Mouse (Mus musculus): ENCODE data around the gene Polr2j.
A peak's percentile ranks its signal among the peaks of the same experiment; 100 is the strongest.

DNA sequence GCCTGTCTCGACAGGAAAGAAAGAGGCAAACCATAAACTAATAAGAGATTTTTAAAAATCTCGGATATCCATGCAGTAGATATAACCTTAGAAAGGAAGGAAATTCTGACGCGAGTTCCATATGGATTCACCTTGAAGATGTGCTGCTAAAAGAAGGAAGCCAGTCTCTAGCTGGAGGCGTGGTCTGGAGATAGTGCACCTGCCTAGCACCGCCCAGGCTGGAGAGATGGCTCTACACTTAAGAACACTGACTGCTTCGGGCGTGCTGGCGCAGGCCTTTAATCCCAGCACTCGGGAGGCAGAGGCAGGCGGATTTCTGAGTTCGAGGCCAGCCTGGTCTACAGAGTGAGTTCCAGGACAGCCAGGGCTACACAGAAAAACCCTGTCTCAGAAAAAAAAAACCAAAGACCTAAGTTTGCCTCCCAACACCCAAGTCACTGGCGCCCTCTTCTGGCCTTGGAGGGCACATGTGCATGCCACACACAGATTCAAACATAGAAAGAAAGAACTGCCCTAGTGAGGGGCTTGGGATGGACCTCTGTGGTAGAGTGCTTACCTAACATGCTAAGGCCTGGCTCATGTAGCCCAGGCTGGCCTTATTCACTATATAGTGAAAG is 21.3 kb downstream of the Polr2j start:
- TF ChIP-seq CTCF (IDR thresholded peaks at IDR 0.05; ENCODE audit: low read depth, low read length), result peak; percentile 62; the same call in 1 of the 2 replicates
- no peak for TF ChIP-seq TAL1 (conservative IDR thresholded peaks at IDR 0.05; ENCODE audit: low read depth, low read length)
- TF ChIP-seq GATA1 (IDR thresholded peaks at IDR 0.05; ENCODE audit: borderline replicate concordance, low read length), result no peak
- TF ChIP-seq POLR2AphosphoS5 (IDR thresholded peaks at IDR 0.05; ENCODE audit: insufficient replicate concordance, low read depth, low read length), result no peak
